Mouse (Mus musculus): ENCODE results near the gene Elmo3. TPM values are rescaled to one million over a fixed set of nuclear protein-coding genes. Genes with fewer than 3 reads are reported as not detected.
A peak's percentile ranks its signal among the peaks of the same experiment; 100 is the strongest.

Gene Elmo3
- polyA plus RNA-seq, 1 experiment from 2014 or later = 17.1 TPM

DNA sequence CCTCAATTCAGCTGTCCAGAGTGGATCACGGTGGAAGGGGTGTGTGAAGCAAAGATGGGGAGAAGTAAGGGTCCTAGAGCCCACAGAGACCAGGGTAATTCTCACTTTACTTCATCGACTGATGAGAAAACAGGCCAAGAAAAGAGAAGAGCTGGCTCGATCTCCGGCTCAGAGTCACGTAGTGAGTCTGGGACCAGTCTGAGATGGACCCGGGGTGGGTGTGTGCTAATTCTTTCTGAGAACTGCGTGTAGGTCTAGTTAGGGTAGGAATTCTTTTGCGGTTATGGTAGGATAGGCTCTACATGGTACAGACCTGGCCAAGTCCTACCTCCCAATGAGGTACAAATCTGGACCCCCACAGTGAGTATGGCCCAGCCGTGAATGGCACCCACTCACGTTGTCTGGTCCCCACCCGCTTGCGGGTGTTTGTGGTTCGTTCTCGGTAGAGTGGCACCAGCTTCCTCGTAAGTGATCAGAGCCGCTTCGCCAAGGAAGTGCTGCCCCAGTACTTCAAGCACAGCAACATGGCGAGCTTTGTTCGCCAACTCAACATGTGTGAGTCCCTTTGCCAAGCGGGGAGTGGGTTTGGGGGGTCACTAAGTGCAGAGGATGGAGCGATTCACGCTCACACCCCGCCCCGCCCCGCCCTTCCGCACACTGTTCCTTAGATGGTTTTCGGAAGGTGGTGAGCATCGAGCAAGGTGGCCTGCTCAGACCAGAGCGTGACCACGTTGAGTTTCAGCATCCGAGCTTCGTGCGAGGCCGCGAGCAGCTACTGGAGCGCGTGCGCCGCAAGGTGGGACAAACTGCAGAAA lies 35.1 kb upstream of the Elmo3 start:
- TF ChIP-seq CTCF (IDR thresholded peaks at IDR 0.05; ENCODE audit: low read depth) (no peak), EP300 (optimal IDR thresholded peaks at IDR 0.05) (no peak)
- DNase-seq (ENCODE audit: low spot score) (peak; percentile 40), ATAC-seq (ENCODE audit: low FRiP score, low TSS enrichment) (0 out of 2 replicates have a peak, but pooled peaks have one; percentile 1)
- H3K27me3 ChIP-seq (ENCODE audit: control insufficient read depth, insufficient read depth, low read length) = peaks cover 4% of the 10 kb centered on the region; the same call in 1 of the 2 replicates
- H3K4me1 ChIP-seq (replicated peaks; ENCODE audit: control insufficient read depth, insufficient read depth) = 0 out of 2 replicates have a peak, but pooled peaks cover 5% of the 10 kb centered on the region
- peak overlapping the region; percentile 40 for H3K4me3 ChIP-seq (ENCODE audit: low read depth, low read length)
- no peak overlapping the region for H3K27ac ChIP-seq (replicated peaks)
- peak overlapping the region; percentile 73 for H3K4me2 ChIP-seq (replicated peaks; ENCODE audit: low read depth)
- WGBS = 13% methylated on average over 39 of the region's 39 CpGs
- no peak overlapping the region for H3K9ac ChIP-seq (ENCODE audit: low read length)
- H3K36me3 ChIP-seq (ENCODE audit: control insufficient read depth, insufficient read depth, low read length) = no peaks in the 10 kb centered on the region; the same call in 1 of the 2 replicates
- no peaks in the 10 kb centered on the region for H3K9me3 ChIP-seq (ENCODE audit: control insufficient read depth, low read length)

DNA sequence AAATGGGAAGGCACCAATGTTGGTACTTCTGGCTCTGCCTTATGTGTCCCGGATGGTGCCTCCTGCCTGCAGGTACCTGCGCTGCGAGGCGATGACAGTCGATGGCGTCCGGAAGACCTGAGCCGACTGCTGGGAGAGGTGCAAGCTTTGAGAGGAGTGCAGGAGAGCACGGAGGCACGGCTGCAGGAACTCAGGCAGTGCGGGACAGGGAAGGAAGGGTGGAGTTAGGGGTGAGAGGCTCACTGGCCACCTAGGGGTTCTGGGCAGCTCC lies 34.5 kb upstream of the Elmo3 start:
- H3K9ac ChIP-seq (ENCODE audit: low read length) = no peak overlapping the region

DNA sequence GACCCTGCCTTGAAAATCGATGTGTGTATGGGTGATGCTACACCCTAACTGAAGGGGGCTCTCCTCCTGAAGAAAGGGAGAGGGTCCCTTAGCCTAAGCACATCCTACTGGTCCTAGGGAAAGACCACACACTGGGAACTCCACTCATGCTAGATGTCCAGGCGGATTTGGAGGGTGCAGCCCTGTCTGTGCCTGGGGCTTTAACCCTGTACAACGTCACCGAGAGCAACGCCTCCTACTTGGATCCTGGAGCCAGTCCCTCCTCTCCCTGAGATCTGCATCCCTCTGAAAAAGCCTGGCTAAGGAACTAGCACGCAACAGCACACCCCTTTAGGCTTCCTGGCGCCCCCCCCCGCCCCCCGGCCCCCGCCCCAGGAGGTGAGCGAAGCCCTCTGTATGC lies 30.0 kb upstream of the Elmo3 start:
- Histone ChIP-seq H3K4me2 (replicated peaks; ENCODE audit: low read depth) (peak overlapping the region; percentile 67; the same call in 1 of the 2 replicates), H3K9ac (ENCODE audit: low read length) (no peak overlapping the region), H3K4me3 (ENCODE audit: low read depth, low read length) (peak overlapping the region; percentile 40; the same call in 1 of the 2 replicates), H3K4me1 (replicated peaks; ENCODE audit: control insufficient read depth, insufficient read depth) (no peaks in the 10 kb centered on the region; the same call in 1 of the 2 replicates), H3K36me3 (ENCODE audit: control insufficient read depth, insufficient read depth, low read length) (no peaks in the 10 kb centered on the region), H3K27me3 (ENCODE audit: control insufficient read depth, insufficient read depth, low read length) (peaks cover 2% of the 10 kb centered on the region; the same call in 1 of the 2 replicates), H3K27ac (replicated peaks) (no peak overlapping the region), H3K9me3 (ENCODE audit: control insufficient read depth, low read length) (no peaks in the 10 kb centered on the region)
- TF ChIP-seq CTCF (IDR thresholded peaks at IDR 0.05; ENCODE audit: low read depth) = no peak
- TF ChIP-seq EP300 (optimal IDR thresholded peaks at IDR 0.05) = no peak
- no peak for DNase-seq (ENCODE audit: low spot score)
- 16% methylated on average over 11 of the region's 11 CpGs for WGBS
- no peak for ATAC-seq (ENCODE audit: low FRiP score, low TSS enrichment)

More for the DNA sequence above, 34.5 kb upstream of the Elmo3 start:
- no peak overlapping the region for H3K27ac ChIP-seq (replicated peaks)
- peaks cover 5% of the 10 kb centered on the region; the same call in 1 of the 2 replicates for H3K4me1 ChIP-seq (replicated peaks; ENCODE audit: control insufficient read depth, insufficient read depth)
- H3K4me3 ChIP-seq (ENCODE audit: low read depth, low read length) = no peak overlapping the region
- no peaks in the 10 kb centered on the region; the same call in 1 of the 2 replicates for H3K36me3 ChIP-seq (ENCODE audit: control insufficient read depth, insufficient read depth, low read length)
- no peak for ATAC-seq (ENCODE audit: low FRiP score, low TSS enrichment)
- H3K27me3 ChIP-seq (ENCODE audit: control insufficient read depth, insufficient read depth, low read length) = peaks cover 4% of the 10 kb centered on the region; the same call in 1 of the 2 replicates
- WGBS = 12% methylated on average over 11 of the region's 11 CpGs
- H3K4me2 ChIP-seq (replicated peaks; ENCODE audit: low read depth) = no peak overlapping the region
- no peaks in the 10 kb centered on the region for H3K9me3 ChIP-seq (ENCODE audit: control insufficient read depth, low read length)
- no peak for DNase-seq (ENCODE audit: low spot score)
- TF ChIP-seq EP300 (optimal IDR thresholded peaks at IDR 0.05) (no peak), CTCF (IDR thresholded peaks at IDR 0.05; ENCODE audit: low read depth) (no peak)

DNA sequence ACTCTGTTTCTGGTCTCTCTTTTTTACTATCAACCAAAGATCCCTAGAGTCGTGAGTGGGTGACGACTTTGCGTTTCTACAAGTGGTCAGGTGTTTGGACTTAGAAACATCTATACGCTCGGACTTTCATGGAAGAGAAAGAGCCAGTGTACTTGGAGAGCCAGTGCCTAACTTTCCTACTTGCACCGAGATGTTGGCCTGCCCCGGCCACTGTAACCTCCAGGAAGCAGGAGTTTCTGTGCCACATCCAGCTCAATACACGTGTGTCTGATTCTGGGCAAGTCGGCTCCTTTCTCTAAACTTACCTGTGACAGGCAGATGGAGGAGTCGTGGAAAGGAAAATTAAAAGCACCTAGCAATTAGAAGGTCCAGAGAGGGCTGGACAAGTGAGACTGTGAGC lies 29.6 kb upstream of the Elmo3 start, which contains the start of gene Nol3:
Nol3 (plus strand) TSS at position 301 of the 400 bp plus-strand sequence.
- Histone ChIP-seq H3K27ac (replicated peaks) (no peak within 1 kb of the TSS), H3K9me3 (ENCODE audit: control insufficient read depth, low read length) (no peaks in the 10 kb centered on the region), H3K4me2 (replicated peaks; ENCODE audit: low read depth) (peak within 1 kb of the TSS; percentile 67), H3K27me3 (ENCODE audit: control insufficient read depth, insufficient read depth, low read length) (peaks cover 2% of the 10 kb centered on the region; the same call in 1 of the 2 replicates), H3K9ac (ENCODE audit: low read length) (peak within 1 kb of the TSS; percentile 41), H3K4me3 (ENCODE audit: low read depth, low read length) (peak within 1 kb of the TSS; percentile 40), H3K36me3 (ENCODE audit: control insufficient read depth, insufficient read depth, low read length) (no peaks in the 10 kb centered on the region), H3K4me1 (replicated peaks; ENCODE audit: control insufficient read depth, insufficient read depth) (no peaks in the 10 kb centered on the region; the same call in 1 of the 2 replicates)
- ATAC-seq (ENCODE audit: low FRiP score, low TSS enrichment) (no peak), DNase-seq (ENCODE audit: low spot score) (no peak)
- 7% methylated on average over 10 of the region's 10 CpGs for WGBS
- TF ChIP-seq EP300 (optimal IDR thresholded peaks at IDR 0.05) (no peak), CTCF (IDR thresholded peaks at IDR 0.05; ENCODE audit: low read depth) (no peak)

DNA sequence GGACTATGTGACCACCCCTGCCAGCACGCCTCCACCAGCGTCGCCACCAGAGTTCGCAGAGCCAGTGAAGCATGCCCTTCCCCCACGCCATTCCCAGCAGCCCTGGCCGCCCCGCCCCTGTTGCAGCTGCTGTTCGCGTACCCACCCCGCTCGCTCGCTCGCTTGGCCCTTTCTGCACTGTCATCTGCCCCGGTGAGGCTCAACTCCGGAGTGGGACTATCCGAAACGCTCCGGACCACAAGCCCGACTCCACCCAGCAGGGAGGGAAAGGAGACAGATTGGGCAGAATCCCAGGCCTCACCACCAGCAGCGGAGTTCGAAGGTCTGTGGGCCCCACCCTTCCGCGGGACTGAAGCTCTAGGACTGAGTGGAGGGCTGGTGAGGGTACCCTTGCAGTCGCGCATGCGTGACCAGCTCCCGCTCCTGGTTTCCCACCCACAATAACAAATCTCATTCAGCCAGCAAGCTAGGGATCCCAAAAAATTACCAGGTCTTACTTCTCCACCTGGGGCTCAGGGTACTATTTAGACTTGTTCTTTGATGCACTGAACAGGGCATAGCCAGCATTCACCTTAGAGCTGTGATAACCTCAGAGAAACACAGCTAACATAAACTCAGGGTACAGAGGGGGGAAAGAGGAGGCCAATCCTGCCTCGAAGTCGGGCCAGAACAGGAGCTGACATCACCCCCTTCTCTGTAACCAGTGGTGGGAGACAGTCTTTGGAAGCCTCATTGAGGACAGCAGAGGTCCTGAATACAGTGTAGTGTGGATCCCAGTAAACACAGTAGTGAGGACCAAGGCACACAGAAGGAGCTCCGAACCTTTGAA lies 28.9 kb upstream of the Elmo3 start:
- ATAC-seq (ENCODE audit: low FRiP score, low TSS enrichment) (0 out of 2 replicates have a peak, but pooled peaks have one; percentile 28), DNase-seq (ENCODE audit: low spot score) (peak; percentile 70)
- H3K4me2 ChIP-seq (replicated peaks; ENCODE audit: low read depth) = peak overlapping the region; percentile 67
- 5% methylated on average over 30 of the region's 30 CpGs for WGBS
- no peak overlapping the region for H3K27ac ChIP-seq (replicated peaks)
- no peaks in the 10 kb centered on the region for H3K9me3 ChIP-seq (ENCODE audit: control insufficient read depth, low read length)
- H3K4me3 ChIP-seq (ENCODE audit: low read depth, low read length) = peak overlapping the region; percentile 40
- peak overlapping the region; percentile 41 for H3K9ac ChIP-seq (ENCODE audit: low read length)
- TF ChIP-seq EP300 (optimal IDR thresholded peaks at IDR 0.05) (no peak), CTCF (IDR thresholded peaks at IDR 0.05; ENCODE audit: low read depth) (no peak)
- no peaks in the 10 kb centered on the region; the same call in 1 of the 2 replicates for H3K4me1 ChIP-seq (replicated peaks; ENCODE audit: control insufficient read depth, insufficient read depth)
- H3K27me3 ChIP-seq (ENCODE audit: control insufficient read depth, insufficient read depth, low read length) = 0 out of 2 replicates have a peak, but pooled peaks cover 2% of the 10 kb centered on the region
- no peaks in the 10 kb centered on the region for H3K36me3 ChIP-seq (ENCODE audit: control insufficient read depth, insufficient read depth, low read length)

Measured in stomach, postnatal 0 days (tissue).